Mouse (Mus musculus) brain, embryonic 18.5 days (tissue): ENCODE data around the gene Vcam1.

ENCODE experiments used
- DNase-seq: peaks from one replicate; pipeline ENCODE4 v3.0.0-alpha.2; 2012; ENCODE audit warnings: low read depth, low spot score

Vcam1 gene

GRCm38 (mm10) chr3:116085962-116086361, 43.5 kb downstream of the Vcam1 start:
- DNase-seq, result no peak

GRCm38 (mm10) chr3:116080939-116081676, 48.4 kb downstream of the Vcam1 start:
- no peak for DNase-seq

GRCm38 (mm10) chr3:116080166-116080788, 49.2 kb downstream of the Vcam1 start:
- DNase-seq, result no peak

- no peak for DNase-seq
Measured at GRCm38 (mm10) chr3:116078490-116078889, 51.0 kb downstream of the Vcam1 start.

- DNase-seq, result no peak
Measured at GRCm38 (mm10) chr3:116076739-116077138, 52.7 kb downstream of the Vcam1 start.

GRCm38 (mm10) chr3:116072584-116072983, 56.9 kb downstream of the Vcam1 start:
- DNase-seq, result no peak

- DNase-seq, result no peak
Measured at GRCm38 (mm10) chr3:116062141-116062540, 67.3 kb downstream of the Vcam1 start.

GRCm38 (mm10) chr3:116060320-116060719, 69.2 kb downstream of the Vcam1 start:
- DNase-seq, result no peak
